ENCODE assay signal across 7 mouse cellular contexts in genomic region chr11:69134622-69134968, GRCm38 (mm10). TPM values are rescaled to one million over a fixed set of nuclear protein-coding genes. Genes with fewer than 3 reads are reported as not detected.
DNase-seq lines count a peak whose midpoint lies in the region; ATAC-seq and TF ChIP-seq lines count a peak whose summit lies in the region.

No protein-coding gene starts in this region.

- H3K9me3 ChIP-seq in forebrain, embryonic 11.5 days (ENCODE audit: control insufficient read depth, low read length): no peaks in the 10 kb centered on the region
- no peaks in the 10 kb centered on the region for H3K9me3 ChIP-seq in intestine, embryonic 16.5 days (ENCODE audit: control insufficient read depth, low read length)
- no peaks in the 10 kb centered on the region for H3K9me3 ChIP-seq in neural tube, embryonic 13.5 days

- H3K9ac ChIP-seq in forebrain, embryonic 11.5 days (ENCODE audit: low read length): peak overlapping the region; percentile 33
- H3K9ac ChIP-seq in intestine, embryonic 16.5 days (ENCODE audit: low read depth, low read length): peak overlapping the region; percentile 61
- peak overlapping the region; percentile 61 for H3K9ac ChIP-seq in neural tube, embryonic 13.5 days

- no peaks in the 10 kb centered on the region for H3K36me3 ChIP-seq in forebrain, embryonic 11.5 days (ENCODE audit: control insufficient read depth, insufficient read depth, low read length)
- H3K36me3 ChIP-seq in intestine, embryonic 16.5 days (ENCODE audit: control insufficient read depth, insufficient read depth, low read length): no peaks in the 10 kb centered on the region
- no peaks in the 10 kb centered on the region for H3K36me3 ChIP-seq in neural tube, embryonic 13.5 days

- H3K4me2 ChIP-seq in forebrain, embryonic 11.5 days (ENCODE audit: low read depth, low read length, severe bottlenecking): peak overlapping the region; percentile 52
- peak overlapping the region; percentile 84 for H3K4me2 ChIP-seq in intestine, embryonic 16.5 days (ENCODE audit: low read depth, low read length)
- peak overlapping the region; percentile 72 for H3K4me2 ChIP-seq in neural tube, embryonic 13.5 days

- no peak for DNase-seq in layer of hippocampus, adult 2 months (ENCODE audit: low spot score in 2 of 2)
- no peak for DNase-seq in layer of hippocampus, postnatal 10 days (ENCODE audit: low spot score in 2 of 2)
- no peak for DNase-seq in forebrain, embryonic 11.5 days (ENCODE audit: low spot score)
- no peak for DNase-seq in cerebellum, postnatal 4 days (ENCODE audit: low spot score in 2 of 2)
- DNase-seq in left cerebral cortex, postnatal 10 days (ENCODE audit: extremely low spot score in 1 of 2, low spot score in 2 of 2): no peak

- intact Hi-C loops in left cerebral cortex, postnatal 10 days (cut with DNase I): no loop called here

- no peak for TF ChIP-seq CTCF in layer of hippocampus, adult 2 months (conservative IDR thresholded peaks at IDR 0.05)

- peaks cover 2% of the 10 kb centered on the region; the same call in 1 of the 2 replicates for H3K27me3 ChIP-seq in forebrain, embryonic 11.5 days (ENCODE audit: control insufficient read depth, insufficient read depth, low read length)
- H3K27me3 ChIP-seq in intestine, embryonic 16.5 days (replicated peaks; ENCODE audit: control insufficient read depth, insufficient read depth, low read length): no peaks in the 10 kb centered on the region
- peaks cover 24% of the 10 kb centered on the region for H3K27me3 ChIP-seq in neural tube, embryonic 13.5 days

- 28% methylated on average over 8 of the region's 8 CpGs for WGBS in forebrain, embryonic 11.5 days
- 28% methylated on average over 8 of the region's 8 CpGs for WGBS in intestine, embryonic 16.5 days
- 29% methylated on average over 8 of the region's 8 CpGs for WGBS in neural tube, embryonic 13.5 days

- peak overlapping the region; percentile 85 for H3K27ac ChIP-seq in layer of hippocampus, adult 2 months
- H3K27ac ChIP-seq in forebrain, embryonic 11.5 days (ENCODE audit: low read depth, low read length): no peak overlapping the region
- H3K27ac ChIP-seq in intestine, embryonic 16.5 days (ENCODE audit: low read length): no peak overlapping the region
- no peak overlapping the region for H3K27ac ChIP-seq in neural tube, embryonic 13.5 days (replicated peaks)

- 0 out of 2 replicates have a peak, but pooled peaks have one; percentile 44 for ATAC-seq in forebrain, embryonic 11.5 days (replicated peaks; ENCODE audit: low FRiP score)
- no peak; the same call in 1 of the 2 replicates for ATAC-seq in intestine, embryonic 16.5 days
- ATAC-seq in neural tube, embryonic 13.5 days (ENCODE audit: low read depth): peak; percentile 41

- peak overlapping the region; percentile 62 for H3K4me3 ChIP-seq in layer of hippocampus, adult 2 months
- peak overlapping the region; percentile 39 for H3K4me3 ChIP-seq in forebrain, embryonic 11.5 days (ENCODE audit: low read depth, low read length)
- H3K4me3 ChIP-seq in intestine, embryonic 16.5 days (ENCODE audit: low read length): peak overlapping the region; percentile 56
- H3K4me3 ChIP-seq in neural tube, embryonic 13.5 days: peak overlapping the region; percentile 44

- H3K4me1 ChIP-seq in forebrain, embryonic 11.5 days (replicated peaks; ENCODE audit: control insufficient read depth, insufficient read depth, low read length): no peaks in the 10 kb centered on the region
- H3K4me1 ChIP-seq in intestine, embryonic 16.5 days (ENCODE audit: control insufficient read depth, insufficient read depth, low read length): peaks cover 10% of the 10 kb centered on the region; the same call in 1 of the 2 replicates
- peaks cover 14% of the 10 kb centered on the region; the same call in 1 of the 2 replicates for H3K4me1 ChIP-seq in neural tube, embryonic 13.5 days (replicated peaks)

RNA-seq across cellular contexts. Expression of gene Aloxe3, which starts 8.9 kb away (rescaled TPM):
- total RNA-seq in layer of hippocampus, adult 2 months (2021): 10 to 100 TPM in 1 of 2 experiments, 1 to 10 TPM in 1; 7.8 to 11.1 TPM
- 1 to 10 TPM; 5.8 to 6.6 TPM for total RNA-seq in layer of hippocampus, postnatal 10 days (2021)
- not detected in 2 replicates for polyA plus RNA-seq in forebrain, embryonic 11.5 days (2014; fragmentation: Nextera tagmentation; extraction: Ambion mirVana)
- 0.31 and 0.45 TPM in 2 replicates for polyA plus RNA-seq in intestine, embryonic 16.5 days (2015; fragmentation: Nextera tagmentation; extraction: Ambion mirVana)
- 0.59 and 1.2 TPM in 2 replicates for polyA plus RNA-seq in neural tube, embryonic 13.5 days (2015; fragmentation: Nextera tagmentation; extraction: Ambion mirVana)
- total RNA-seq in left cerebral cortex, postnatal 10 days (2021): 1 to 10 TPM; 8.6 to 10.0 TPM

RNA-seq across cellular contexts. Expression of gene 9130213A22Rik, which starts 12.2 kb away (rescaled TPM):
- 1 to 10 TPM; 1.4 to 1.5 TPM for total RNA-seq in layer of hippocampus, adult 2 months (2021)
- under 1 TPM; 0.59 to 0.89 TPM for total RNA-seq in layer of hippocampus, postnatal 10 days (2021)
- polyA plus RNA-seq in forebrain, embryonic 11.5 days (2014; fragmentation: Nextera tagmentation; extraction: Ambion mirVana): 0.39 TPM in 1 of 2 replicates, not detected in the other
- polyA plus RNA-seq in intestine, embryonic 16.5 days (2015; fragmentation: Nextera tagmentation; extraction: Ambion mirVana): 0.11 and 0.29 TPM in 2 replicates
- polyA plus RNA-seq in neural tube, embryonic 13.5 days (2015; fragmentation: Nextera tagmentation; extraction: Ambion mirVana): 0.18 and 0.32 TPM in 2 replicates
- total RNA-seq in left cerebral cortex, postnatal 10 days (2021): under 1 TPM; 0.51 to 0.64 TPM

RNA-seq across cellular contexts. Expression of gene Hes7, which starts 14.4 kb away (rescaled TPM):
- total RNA-seq in layer of hippocampus, adult 2 months (2021): 1 to 10 TPM in 1 of 2 experiments, under 1 TPM in 1; 0.79 to 1.0 TPM
- total RNA-seq in layer of hippocampus, postnatal 10 days (2021): under 1 TPM; 0.54 to 0.96 TPM
- polyA plus RNA-seq in forebrain, embryonic 11.5 days (2014; fragmentation: Nextera tagmentation; extraction: Ambion mirVana): 0.11 and 0.24 TPM in 2 replicates
- 0.29 and 0.33 TPM in 2 replicates for polyA plus RNA-seq in intestine, embryonic 16.5 days (2015; fragmentation: Nextera tagmentation; extraction: Ambion mirVana)
- 0.61 TPM in 1 of 2 replicates, not detected in the other for polyA plus RNA-seq in neural tube, embryonic 13.5 days (2015; fragmentation: Nextera tagmentation; extraction: Ambion mirVana)
- total RNA-seq in left cerebral cortex, postnatal 10 days (2021): under 1 TPM; 0.57 to 0.73 TPM

RNA-seq across cellular contexts. Expression of gene Alox12b, which starts 22.2 kb away (rescaled TPM):
- total RNA-seq in layer of hippocampus, adult 2 months (2021): 10 to 100 TPM in 1 of 2 experiments, 1 to 10 TPM in 1; 8.7 to 12.2 TPM
- total RNA-seq in layer of hippocampus, postnatal 10 days (2021): under 1 TPM; 0.27 to 0.31 TPM
- 0.08 TPM in 1 of 2 replicates, not detected in the other for polyA plus RNA-seq in forebrain, embryonic 11.5 days (2014; fragmentation: Nextera tagmentation; extraction: Ambion mirVana)
- 0.33 and 0.38 TPM in 2 replicates for polyA plus RNA-seq in intestine, embryonic 16.5 days (2015; fragmentation: Nextera tagmentation; extraction: Ambion mirVana)
- polyA plus RNA-seq in neural tube, embryonic 13.5 days (2015; fragmentation: Nextera tagmentation; extraction: Ambion mirVana): 0.22 and 0.23 TPM in 2 replicates
- under 1 TPM; 0.45 to 0.69 TPM for total RNA-seq in left cerebral cortex, postnatal 10 days (2021)

RNA-seq across cellular contexts. Expression of gene Per1, which starts 39.6 kb away (rescaled TPM):
- total RNA-seq in layer of hippocampus, adult 2 months (2021): 10 to 100 TPM; 83.4 to 95.2 TPM
- 10 to 100 TPM; 54.4 to 67.2 TPM for total RNA-seq in layer of hippocampus, postnatal 10 days (2021)
- polyA plus RNA-seq in forebrain, embryonic 11.5 days (2014; fragmentation: Nextera tagmentation; extraction: Ambion mirVana): 8.2 and 10.0 TPM in 2 replicates
- 13.6 and 13.7 TPM in 2 replicates for polyA plus RNA-seq in intestine, embryonic 16.5 days (2015; fragmentation: Nextera tagmentation; extraction: Ambion mirVana)
- polyA plus RNA-seq in neural tube, embryonic 13.5 days (2015; fragmentation: Nextera tagmentation; extraction: Ambion mirVana): 8.0 and 8.4 TPM in 2 replicates
- total RNA-seq in left cerebral cortex, postnatal 10 days (2021): 10 to 100 TPM; 71.2 to 83.9 TPM
